Mouse (Mus musculus) gastrocnemius, adult 18-20 months (tissue): ENCODE measurements around the gene Cdhr2. TPM values are rescaled to one million over a fixed set of nuclear protein-coding genes. Genes with fewer than 3 reads are reported as not detected.

Source experiments
- DNase-seq: peaks from one replicate; pipeline ENCODE4 v3.0.0; 2021; ENCODE audit warnings: low spot score
- total RNA-seq, 2 experiments: library from RNA; stranded (reverse); gene quantifications; 2 replicates each; pipeline ENCODE4 v1.2.3; 2021

Gene Cdhr2
- total RNA-seq, 2 experiments from 2014 or later: not detected

DNA sequence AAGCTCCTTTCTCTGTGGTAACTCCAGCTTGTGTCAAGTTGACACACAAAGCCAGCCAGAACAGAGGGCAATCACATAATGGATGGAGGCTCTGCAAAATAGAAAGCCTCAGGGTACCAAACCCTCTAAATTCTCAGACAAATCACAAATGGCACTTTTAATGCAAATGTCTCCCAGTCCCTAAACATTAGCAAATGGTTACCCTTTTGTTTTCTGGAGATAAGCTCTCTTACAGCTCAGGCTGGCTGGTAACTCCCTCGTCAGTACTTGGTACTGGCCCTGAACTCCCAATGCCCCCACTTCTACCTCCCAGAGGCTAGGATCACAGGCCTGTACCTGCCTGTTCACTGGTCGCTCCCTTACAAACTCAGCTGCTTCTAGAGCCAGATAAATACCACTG lies 82.0 kb downstream of the Cdhr2 start:
- DNase-seq: no peak

DNA sequence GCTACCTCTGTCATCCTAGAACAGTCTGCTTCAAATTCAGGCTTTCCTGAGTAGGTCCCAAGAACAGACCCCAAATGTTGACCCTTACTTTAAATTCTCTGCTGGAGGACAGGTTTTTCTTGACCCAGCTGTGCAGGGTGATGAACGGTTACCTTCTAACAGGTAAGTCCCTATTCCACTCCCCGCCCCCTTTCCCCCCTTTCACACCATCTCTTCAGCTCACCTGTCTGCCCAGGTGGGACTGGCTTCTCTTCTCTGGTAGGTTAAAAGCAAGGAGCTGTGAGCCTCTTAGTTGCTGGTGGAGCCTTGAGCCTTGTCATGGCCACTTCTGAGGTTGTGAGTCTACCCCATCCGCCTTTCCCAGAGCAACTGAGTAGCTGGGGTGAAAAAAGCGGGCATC lies 82.4 kb downstream of the Cdhr2 start, which contains the start of gene Eif4e1b:
Eif4e1b (plus strand) TSS at position 301 of the 400 bp plus-strand sequence.
- DNase-seq: no peak

Other genes with a start within 250 kb of the Cdhr2 start
- gene Thoc3, start 232.6 kb upstream of the Cdhr2 start, total RNA-seq: 10 to 100 TPM; 12.8 to 13.5 TPM
- gene Simc1, start 197.7 kb upstream of the Cdhr2 start, total RNA-seq: 1 to 10 TPM; 2.2 to 2.9 TPM
- gene 4833439L19Rik, start 136.0 kb upstream of the Cdhr2 start, total RNA-seq: 100 to 1,000 TPM; 203 to 215 TPM
- gene Arl10, start 126.4 kb upstream of the Cdhr2 start, total RNA-seq: 1 to 10 TPM; 2.6 TPM
- gene Nop16, start 111.4 kb upstream of the Cdhr2 start, total RNA-seq: 10 to 100 TPM; 16.3 to 19.7 TPM
- gene Higd2a, start 111.3 kb upstream of the Cdhr2 start, total RNA-seq: 100 to 1,000 TPM; 151 to 154 TPM
- gene Cltb, start 90.1 kb upstream of the Cdhr2 start, total RNA-seq: 100 to 1,000 TPM; 157 to 180 TPM
- 10 to 100 TPM; 12.0 to 16.4 TPM for gene Faf2, start 79.7 kb upstream of the Cdhr2 start, total RNA-seq
- gene Rnf44, start 7.6 kb upstream of the Cdhr2 start, total RNA-seq: 10 to 100 TPM; 23.8 to 29.2 TPM
- not detected for gene Gprin1, start 48.4 kb downstream of the Cdhr2 start, total RNA-seq
- not detected for gene Sncb, start 65.1 kb downstream of the Cdhr2 start, total RNA-seq
- not detected for gene Eif4e1b, start 82.5 kb downstream of the Cdhr2 start, total RNA-seq
- 10 to 100 TPM; 19.1 to 23.1 TPM for gene Tspan17, start 87.9 kb downstream of the Cdhr2 start, total RNA-seq
- 1 to 10 TPM; 7.6 to 7.8 TPM for gene Unc5a, start 247.9 kb downstream of the Cdhr2 start, total RNA-seq